Mouse (Mus musculus) right cerebral cortex, postnatal 4 days (tissue): Measurements from ENCODE around the gene Olfr341.

ENCODE experiments used
- DNase-seq: peaks from one replicate; pipeline ENCODE4 v3.0.0-alpha.2; 2022

Olfr341 gene

GRCm38 (mm10) chr2:36482368-36482767, at the start of gene Olfr341:
Gene Olfr341, minus strand, starts transcription at chr2:36482468.
- no peak for DNase-seq

DNA sequence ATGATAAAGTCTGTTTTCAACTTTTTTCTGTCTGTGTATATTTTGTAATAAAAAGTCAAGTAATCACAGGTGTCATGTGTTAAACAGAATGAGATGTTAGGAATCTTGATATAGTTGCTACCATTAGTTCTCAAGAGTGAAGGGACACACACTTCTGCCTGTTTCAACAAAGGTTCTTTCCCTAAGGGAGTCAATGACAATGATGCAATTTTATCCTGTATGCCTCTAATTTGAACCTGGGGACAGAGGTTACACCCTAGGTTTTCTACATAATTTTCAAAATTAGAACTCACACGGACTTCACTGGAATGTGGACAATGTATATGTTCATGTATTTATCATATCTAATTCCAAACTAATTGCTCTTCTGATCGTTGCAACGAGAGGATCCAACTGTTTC, 42.4 kb upstream of the Olfr341 start, which contains the start of gene Olfr342:
TSS of gene Olfr342 (plus strand) at position 301 of the 400 bp plus-strand sequence.
- no peak for DNase-seq

DNA sequence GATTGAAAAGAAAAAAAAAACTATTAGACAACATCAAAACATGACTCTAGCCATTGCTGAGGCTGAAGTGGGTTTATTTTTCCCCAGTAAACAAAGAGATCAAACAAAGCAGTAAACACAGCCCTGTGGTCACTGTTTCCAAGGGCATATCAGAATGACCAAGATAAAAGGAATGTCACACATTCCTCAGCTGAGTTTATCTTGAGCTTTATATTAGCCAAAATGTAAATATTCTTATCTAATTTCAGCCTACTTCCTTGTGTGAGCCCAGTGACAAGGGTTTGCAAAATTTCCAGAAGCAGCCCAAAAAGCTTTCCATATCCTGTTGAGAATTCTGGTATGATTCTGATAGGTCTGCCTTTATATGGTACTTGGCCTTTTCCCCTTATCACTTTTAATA, 8.6 kb downstream of the Olfr341 start:
- no peak for DNase-seq

GRCm38 (mm10) chr2:36452287-36452686, 30.0 kb downstream of the Olfr341 start, which contains the start of gene Olfr340:
Gene Olfr340, plus strand, starts transcription at chr2:36452587.
- DNase-seq, result no peak
